Mouse (Mus musculus) left cerebral cortex, adult 6 months (tissue): ENCODE data around the gene Chmp2b. TPM values are rescaled to one million over a fixed set of nuclear protein-coding genes. Genes with fewer than 3 reads are reported as not detected.

ENCODE experiments used
- long read RNA-seq, 2 experiments: library from polyadenylated mRNA; unstranded; transcript quantifications; one replicate each; pipeline ENCODE4 v2.0.0; 2019 to 2020
- polyA plus RNA-seq: library from polyadenylated mRNA; unstranded; fragments of <200 nt; fragmentation: Nextera tagmentation; gene quantifications from 2 replicates; pipeline ENCODE4 v1.2.3, GENCODE M21; 2021

Gene Chmp2b
- polyA plus RNA-seq, result 61.9 and 68.4 TPM in 2 replicates
- long read RNA-seq, experiment 1, transcript Chmp2b-201 (6 exons, 1,872 nt), result major isoform, 423 of 444 reads
- long read RNA-seq, experiment 1, partial matches to known transcripts, result 12 of 444 reads
- long read RNA-seq, experiment 1, other reads (novel, unspliced or antisense), result 7 of 444 reads
- long read RNA-seq, experiment 2, transcript Chmp2b-201 (6 exons, 1,872 nt), result major isoform, 86 of 109 reads
- long read RNA-seq, experiment 2, partial matches to known transcripts, result 18 of 109 reads
- long read RNA-seq, experiment 2, other reads (novel, unspliced or antisense), result 5 of 109 reads

DNA sequence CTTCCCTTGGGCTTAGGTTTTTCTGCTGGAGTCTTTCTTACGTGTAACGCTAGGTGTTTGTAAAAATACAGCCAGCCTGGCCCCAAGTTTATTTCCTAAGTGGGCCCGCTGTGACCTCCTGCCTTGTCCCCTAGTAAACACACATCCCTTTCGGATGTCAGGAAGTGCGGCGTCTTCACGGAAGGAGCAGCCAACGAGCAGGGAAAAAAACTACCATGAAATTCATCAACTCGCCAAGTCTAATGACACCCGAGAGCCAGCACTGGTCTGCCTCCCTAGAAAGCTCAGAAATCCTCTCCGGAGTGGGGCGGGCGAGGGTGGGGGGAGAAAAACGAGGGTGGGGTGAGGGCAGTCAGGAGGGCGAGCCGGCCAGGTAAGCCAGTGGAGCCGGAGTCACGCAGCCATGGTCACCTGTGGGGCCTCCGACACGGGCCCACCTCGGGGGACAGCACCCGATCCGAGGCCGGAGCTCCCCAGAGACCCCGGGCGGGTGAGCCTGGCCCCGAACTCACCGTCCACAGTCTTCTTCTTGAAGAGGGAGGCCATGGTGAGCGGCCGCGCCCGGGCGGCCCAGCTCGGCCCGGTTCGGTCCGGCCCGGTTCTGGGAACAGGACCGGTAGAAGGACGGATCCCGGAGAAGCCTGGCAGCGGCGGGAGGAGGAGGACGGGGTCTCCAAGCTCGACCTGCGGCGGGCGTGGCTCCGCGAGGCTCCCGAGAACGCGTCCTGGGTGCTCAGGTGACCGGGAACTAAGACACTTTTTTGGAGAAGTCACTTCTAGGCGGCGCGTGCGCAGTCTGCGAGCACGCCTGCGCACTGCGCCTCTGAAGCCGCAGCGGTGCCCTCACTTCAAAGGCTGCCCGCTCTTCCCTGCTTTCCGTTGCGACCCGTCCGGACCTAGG, at the start of gene Chmp2b:
TSS of gene Chmp2b (minus strand) at position 764 of the 901 bp plus-strand sequence.

GRCm38 (mm10) chr16:65520211-65520610, 42.3 kb downstream of the Chmp2b start, which contains the start of gene Pou1f1:
Gene Pou1f1 (plus strand): TSS chr16:65520511.

Other genes with a start within 250 kb of the Chmp2b start
- gene Pou1f1, start 42.2 kb downstream of the Chmp2b start, polyA plus RNA-seq, result not detected in 2 replicates